Mouse (Mus musculus) hindbrain, embryonic 11.5 days (tissue): ENCODE results near the gene Xirp1. TPM values are rescaled to one million over a fixed set of nuclear protein-coding genes. Genes with fewer than 3 reads are reported as not detected.

Source experiments
- ATAC-seq: fragments of 200-750 bp; cut with Nextera tagmentation; 2 replicates; pipeline ENCODE4 v1.8.0; 2017; ENCODE audit warnings: mild to moderate bottlenecking, moderate TSS enrichment, moderate library complexity; ENCODE audit not compliant: low FRiP score
- DNase-seq: peaks from one replicate; pipeline ENCODE4 v3.0.0-alpha.2; 2015; ENCODE audit warnings: low spot score
- H3K27ac ChIP-seq: fragments of 300-500 bp; sonication (generic); 2 replicates; pipeline ENCODE4 v1.5.1; 2014; ENCODE audit warnings: mild to moderate bottlenecking, low read depth, low read length
- H3K27me3 ChIP-seq: fragments of 300-500 bp; sonication (generic); 2 replicates; pipeline ENCODE4 v1.6.1; 2014; ENCODE audit warnings: mild to moderate bottlenecking, low read length, moderate library complexity, mixed read lengths; ENCODE audit not compliant: control insufficient read depth, insufficient read depth
- H3K36me3 ChIP-seq: fragments of 300-500 bp; sonication (generic); 2 replicates; pipeline ENCODE4 v1.6.1; 2014; ENCODE audit warnings: mild to moderate bottlenecking, low read length, moderate library complexity, mixed read lengths; ENCODE audit not compliant: control insufficient read depth, insufficient read depth
- H3K4me1 ChIP-seq: fragments of 300-500 bp; sonication (generic); replicated peaks from 2 replicates; pipeline ENCODE4 v1.6.1; 2014; ENCODE audit warnings: low read length, mixed read lengths; ENCODE audit not compliant: control insufficient read depth, insufficient read depth
- H3K4me2 ChIP-seq: fragments of 300-500 bp; sonication (generic); replicated peaks from 2 replicates; pipeline ENCODE4 v1.6.1; 2014; ENCODE audit warnings: mild to moderate bottlenecking, low read depth, low read length
- H3K4me3 ChIP-seq: fragments of 300-500 bp; sonication (generic); 2 replicates; pipeline ENCODE4 v1.5.1; 2014; ENCODE audit warnings: low read depth, low read length
- H3K9ac ChIP-seq: fragments of 300-500 bp; sonication (generic); 2 replicates; pipeline ENCODE4 v1.6.1; 2014; ENCODE audit warnings: low read depth, low read length
- H3K9me3 ChIP-seq: fragments of 300-500 bp; sonication (generic); 2 replicates; pipeline ENCODE4 v1.6.1; 2016; ENCODE audit warnings: low read length; ENCODE audit not compliant: control insufficient read depth
- WGBS: fragments of 180-500 bp; shearing (Covaris S2); extraction: QIAGEN DNeasy Blood & Tissue Kit; methylation state at CpG from one replicate; pipeline ENCODE4 v1.1.7; 2014; 5-methylcytosine and 5-hydroxymethylcytosine counted together
- polyA plus RNA-seq: library from polyadenylated mRNA; unstranded; fragments of >200 nt; fragmentation: Nextera tagmentation; extraction: Ambion mirVana; gene quantifications from 2 replicates; pipeline ENCODE4 v1.2.1, GENCODE M21; 2014

Gene Xirp1
- polyA plus RNA-seq, 1 experiment from 2014 or later: not detected

DNA sequence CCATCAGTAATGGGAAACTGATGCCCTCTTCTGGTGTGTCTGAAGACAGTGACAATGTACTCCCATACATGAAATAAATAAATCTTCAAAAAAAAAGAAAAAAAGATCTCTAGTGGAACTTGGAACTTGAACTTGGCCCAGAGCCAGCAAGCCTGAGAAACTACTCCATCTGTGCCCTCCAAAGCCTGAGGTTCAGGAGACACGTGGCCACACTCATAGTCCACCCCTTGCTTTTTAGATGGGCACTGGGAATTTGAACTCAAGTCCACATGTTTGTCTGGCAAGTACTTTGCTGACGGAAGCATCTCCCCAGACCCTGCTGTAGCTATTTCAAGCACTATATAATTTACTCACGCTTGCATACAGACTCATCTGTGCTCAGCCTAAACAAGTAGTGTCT lies 58.2 kb downstream of the Xirp1 start:
- no peak for DNase-seq
- H3K27me3 ChIP-seq: no peaks in the 10 kb centered on the region
- ATAC-seq: no peak
- 0 out of 2 replicates have a peak, but pooled peaks cover 3% of the 10 kb centered on the region for H3K4me1 ChIP-seq
- H3K4me3 ChIP-seq: no peak overlapping the region
- no peaks in the 10 kb centered on the region for H3K36me3 ChIP-seq
- 83% methylated on average over 3 of the region's 3 CpGs for WGBS
- no peak overlapping the region for H3K4me2 ChIP-seq
- H3K9me3 ChIP-seq: no peaks in the 10 kb centered on the region
- H3K9ac ChIP-seq: no peak overlapping the region
- H3K27ac ChIP-seq: no peak overlapping the region

DNA sequence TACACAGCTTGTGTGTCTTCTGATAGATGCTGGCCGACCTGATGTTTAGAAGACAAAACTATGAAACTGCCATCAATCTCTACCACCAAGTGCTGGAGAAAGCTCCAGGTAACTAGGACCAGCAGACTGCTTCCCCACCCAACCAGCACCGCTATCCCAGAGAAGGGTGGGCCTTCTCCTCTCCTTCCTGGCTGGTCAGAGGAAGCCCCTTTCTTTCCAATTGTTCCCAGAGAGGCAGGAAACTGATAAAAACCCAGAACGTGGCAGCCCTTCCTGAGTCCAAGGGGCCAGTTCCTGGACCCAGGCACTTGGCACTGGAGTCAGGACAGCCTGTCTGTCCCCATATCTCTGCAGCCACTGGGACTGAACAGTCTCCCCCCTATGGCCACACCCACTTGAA lies 59.2 kb downstream of the Xirp1 start:
- Histone ChIP-seq H3K27me3 (no peaks in the 10 kb centered on the region), H3K4me1 (0 out of 2 replicates have a peak, but pooled peaks cover 3% of the 10 kb centered on the region), H3K4me2 (no peak overlapping the region), H3K36me3 (no peaks in the 10 kb centered on the region), H3K9me3 (no peaks in the 10 kb centered on the region), H3K4me3 (no peak overlapping the region), H3K27ac (no peak overlapping the region), H3K9ac (no peak overlapping the region)
- ATAC-seq: no peak
- 84% methylated on average over 3 of the region's 3 CpGs for WGBS
- no peak for DNase-seq

Other genes with a start within 250 kb of the Xirp1 start
- gene Scn11a, start 198.1 kb downstream of the Xirp1 start, polyA plus RNA-seq: 0.03 TPM in 1 of 2 replicates, not detected in the other
- 64.0 and 71.8 TPM in 2 replicates for gene Wdr48, start 128.7 kb downstream of the Xirp1 start, polyA plus RNA-seq
- 17.3 and 18.5 TPM in 2 replicates for gene Gorasp1, start 86.0 kb downstream of the Xirp1 start, polyA plus RNA-seq
- 0.23 and 0.60 TPM in 2 replicates for gene Ttc21a, start 86.0 kb downstream of the Xirp1 start, polyA plus RNA-seq
- 0.62 and 1.3 TPM in 2 replicates for gene Csrnp1, start 38.9 kb downstream of the Xirp1 start, polyA plus RNA-seq
- gene Cx3cr1, start 46.3 kb upstream of the Xirp1 start, polyA plus RNA-seq: 4.3 and 7.2 TPM in 2 replicates
- not detected in 2 replicates for gene Ccr8, start 68.5 kb upstream of the Xirp1 start, polyA plus RNA-seq
- 40.8 and 41.7 TPM in 2 replicates for gene Slc25a38, start 86.8 kb upstream of the Xirp1 start, polyA plus RNA-seq
- 1,430 and 1,488 TPM in 2 replicates for gene Rpsa, start 104.1 kb upstream of the Xirp1 start, polyA plus RNA-seq
- gene Mobp, start 126.1 kb upstream of the Xirp1 start, polyA plus RNA-seq: 0.36 TPM in 1 of 2 replicates, not detected in the other